Mouse (Mus musculus) heart, embryonic 13.5 days (tissue): Measurements from ENCODE around the gene Hyal1. TPM values are rescaled to one million over a fixed set of nuclear protein-coding genes. Genes with fewer than 3 reads are reported as not detected.
"Not testable (repeated sequence)": the region's sequence is repeated elsewhere in the genome, so short reads cannot be mapped to it uniquely, and the experiment has no call there.

Experiments
- ATAC-seq: fragments of 200-750 bp; cut with Nextera tagmentation; 2 replicates; pipeline ENCODE4 v1.8.0; 2017; ENCODE audit warnings: moderate TSS enrichment; ENCODE audit not compliant: insufficient number of reproducible peaks, low FRiP score, low TSS enrichment; ENCODE audit errors: extremely low read depth
- H3K27ac ChIP-seq: fragments of 300-500 bp; sonication (generic); replicated peaks from 2 replicates; pipeline ENCODE4 v1.5.1; 2015; ENCODE audit warnings: moderate library complexity, mild to moderate bottlenecking, inconsistent platforms
- H3K27me3 ChIP-seq: fragments of 300-500 bp; sonication (generic); replicated peaks from 2 replicates; pipeline ENCODE4 v1.6.1; 2015; ENCODE audit warnings: mild to moderate bottlenecking, inconsistent platforms
- H3K36me3 ChIP-seq: fragments of 300-500 bp; sonication (generic); 2 replicates; pipeline ENCODE4 v1.6.1; 2015; ENCODE audit warnings: mild to moderate bottlenecking, inconsistent platforms
- H3K4me1 ChIP-seq: fragments of 300-500 bp; sonication (generic); 2 replicates; pipeline ENCODE4 v1.6.1; 2015; ENCODE audit warnings: inconsistent platforms
- H3K4me2 ChIP-seq: fragments of 300-500 bp; sonication (generic); 2 replicates; pipeline ENCODE4 v1.6.1; 2015; ENCODE audit warnings: inconsistent platforms, mild to moderate bottlenecking, moderate library complexity
- H3K4me3 ChIP-seq: fragments of 300-500 bp; sonication (generic); 2 replicates; pipeline ENCODE4 v1.5.1; 2015; ENCODE audit warnings: moderate library complexity, mild to moderate bottlenecking, inconsistent platforms
- H3K9ac ChIP-seq: fragments of 300-500 bp; sonication (generic); 2 replicates; pipeline ENCODE4 v1.6.1; 2015; ENCODE audit warnings: inconsistent platforms, mild to moderate bottlenecking, moderate library complexity
- H3K9me3 ChIP-seq: fragments of 300-500 bp; sonication (generic); 2 replicates; pipeline ENCODE4 v1.6.1; 2016; ENCODE audit warnings: inconsistent platforms
- WGBS: fragments of 180-500 bp; shearing (Covaris S2); methylation state at CpG from one replicate; pipeline ENCODE4 v1.1.7; 2015; ENCODE audit warnings: mixed read lengths; 5-methylcytosine and 5-hydroxymethylcytosine counted together
- polyA plus RNA-seq: library from polyadenylated mRNA; unstranded; fragments of >200 nt; fragmentation: Nextera tagmentation; extraction: Ambion mirVana; gene quantifications from 2 replicates; pipeline ENCODE4 v1.2.1, GENCODE M21; 2015

The Hyal1 gene
- polyA plus RNA-seq, 1 experiment from 2014 or later: 6.3 TPM

DNA sequence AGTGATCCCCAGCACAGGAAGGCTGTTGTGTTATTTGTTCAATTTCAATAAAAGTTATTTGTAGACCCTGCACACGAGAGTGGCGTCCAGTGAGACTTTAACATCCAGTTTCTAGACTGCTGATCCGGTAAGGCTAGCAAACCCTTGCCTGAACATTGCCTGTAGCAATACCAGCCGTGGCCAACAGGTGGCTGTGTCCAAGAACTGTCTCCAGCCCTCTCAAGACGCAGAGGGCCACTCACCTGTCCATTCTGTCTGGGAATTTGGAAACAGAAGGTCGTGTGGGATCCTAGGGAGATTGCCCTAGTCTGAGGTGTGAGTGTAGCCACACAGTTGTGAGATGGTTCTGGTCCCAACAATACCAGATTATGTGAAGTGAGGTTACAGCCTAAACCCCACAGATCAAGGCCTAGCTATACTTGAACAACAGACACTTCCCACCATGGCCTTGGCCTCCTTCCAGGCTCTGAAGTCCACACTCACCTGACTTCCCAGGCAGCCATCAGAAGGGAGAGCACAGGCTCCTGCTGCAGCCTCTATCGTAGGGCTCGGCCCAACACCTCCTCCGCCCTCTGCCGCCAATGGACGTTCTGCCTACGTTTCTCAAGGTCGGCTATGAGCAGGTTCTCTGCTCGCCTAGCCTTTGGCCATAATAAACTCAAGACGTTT is 10.6 kb upstream of the Hyal1 start:
- ATAC-seq: no peak
- peaks cover 65% of the 10 kb centered on the region for H3K4me1 ChIP-seq
- WGBS: 43% methylated on average over 15 of the region's 15 CpGs
- H3K27ac ChIP-seq: peak overlapping the region; percentile 83
- H3K27me3 ChIP-seq: no peaks in the 10 kb centered on the region
- H3K9me3 ChIP-seq: no peaks in the 10 kb centered on the region
- peaks cover 39% of the 10 kb centered on the region for H3K36me3 ChIP-seq
- H3K4me2 ChIP-seq: peak overlapping the region; percentile 81
- peak overlapping the region; percentile 17; the same call in 1 of the 2 replicates for H3K4me3 ChIP-seq
- H3K9ac ChIP-seq: no peak overlapping the region

DNA sequence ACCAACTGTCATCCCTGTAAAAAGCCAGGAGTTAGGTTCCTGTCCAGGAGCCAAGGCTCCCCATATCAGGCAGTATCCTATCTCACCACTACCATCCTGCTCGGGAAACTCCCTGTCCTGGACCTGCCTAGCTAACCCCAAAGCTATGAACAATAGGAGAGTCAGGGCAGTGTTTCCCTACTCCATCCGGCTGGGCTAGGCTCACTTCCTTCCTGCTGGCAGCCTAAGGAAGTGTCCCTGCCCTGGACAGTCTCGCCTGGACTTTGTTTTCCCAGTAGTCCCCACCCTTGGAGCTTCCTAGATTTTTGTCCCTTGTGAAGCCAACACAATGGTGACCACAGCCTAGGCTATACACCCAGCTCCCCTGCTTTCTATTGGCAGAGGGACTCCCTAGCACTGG is 9.9 kb upstream of the Hyal1 start:
- Histone ChIP-seq H3K27me3 (no peaks in the 10 kb centered on the region), H3K4me3 (no peak overlapping the region), H3K4me1 (peaks cover 72% of the 10 kb centered on the region), H3K4me2 (peak overlapping the region; percentile 81), H3K36me3 (peaks cover 39% of the 10 kb centered on the region), H3K9ac (no peak overlapping the region), H3K27ac (peak overlapping the region; percentile 83), H3K9me3 (no peaks in the 10 kb centered on the region)
- no peak for ATAC-seq
- 55% methylated on average over 3 of the region's 3 CpGs for WGBS

DNA sequence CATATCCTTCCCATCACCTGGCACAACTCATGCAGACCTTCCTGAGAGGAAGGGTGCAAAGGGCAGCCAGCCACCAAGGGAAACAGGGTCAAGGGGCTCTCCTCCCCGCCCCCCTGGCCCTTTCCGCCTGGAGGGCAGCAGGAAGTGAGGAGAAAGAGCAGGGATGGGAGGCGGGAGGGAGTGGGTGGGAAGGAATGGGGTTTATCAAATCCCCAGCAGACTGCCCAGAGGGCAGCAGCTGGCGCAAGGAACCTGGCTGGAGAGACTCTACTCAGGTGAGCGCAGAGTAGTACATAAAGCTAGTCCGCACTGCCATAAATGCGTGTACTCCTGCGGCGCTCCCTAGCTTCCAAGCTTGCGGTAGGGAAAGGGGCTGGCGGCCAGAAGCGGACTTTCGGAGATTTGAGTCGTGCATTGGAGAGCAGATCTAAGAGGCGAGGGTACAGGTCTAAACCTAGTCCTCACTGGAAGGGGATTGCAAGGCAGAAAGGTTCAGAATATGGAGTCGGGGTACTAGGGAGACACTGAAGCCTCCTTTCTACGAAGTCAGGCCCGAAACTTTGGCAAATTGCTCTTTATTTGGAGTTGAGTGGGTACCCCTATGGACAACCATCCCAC is 8.9 kb upstream of the Hyal1 start, which contains the start of gene Hyal2:
Hyal2 (plus strand) TSS at position 244 of the 618 bp plus-strand sequence.
- Histone ChIP-seq H3K4me2 (peak within 1 kb of the TSS; percentile 81), H3K4me3 (peak within 1 kb of the TSS; percentile 87), H3K36me3 (peaks cover 42% of the 10 kb centered on the region), H3K27me3 (no peaks in the 10 kb centered on the region), H3K27ac (peak within 1 kb of the TSS; percentile 83), H3K9ac (peak within 1 kb of the TSS; percentile 93), H3K4me1 (peaks cover 69% of the 10 kb centered on the region), H3K9me3 (no peaks in the 10 kb centered on the region)
- 8% methylated on average over 18 of the region's 18 CpGs for WGBS
- no peak for ATAC-seq

DNA sequence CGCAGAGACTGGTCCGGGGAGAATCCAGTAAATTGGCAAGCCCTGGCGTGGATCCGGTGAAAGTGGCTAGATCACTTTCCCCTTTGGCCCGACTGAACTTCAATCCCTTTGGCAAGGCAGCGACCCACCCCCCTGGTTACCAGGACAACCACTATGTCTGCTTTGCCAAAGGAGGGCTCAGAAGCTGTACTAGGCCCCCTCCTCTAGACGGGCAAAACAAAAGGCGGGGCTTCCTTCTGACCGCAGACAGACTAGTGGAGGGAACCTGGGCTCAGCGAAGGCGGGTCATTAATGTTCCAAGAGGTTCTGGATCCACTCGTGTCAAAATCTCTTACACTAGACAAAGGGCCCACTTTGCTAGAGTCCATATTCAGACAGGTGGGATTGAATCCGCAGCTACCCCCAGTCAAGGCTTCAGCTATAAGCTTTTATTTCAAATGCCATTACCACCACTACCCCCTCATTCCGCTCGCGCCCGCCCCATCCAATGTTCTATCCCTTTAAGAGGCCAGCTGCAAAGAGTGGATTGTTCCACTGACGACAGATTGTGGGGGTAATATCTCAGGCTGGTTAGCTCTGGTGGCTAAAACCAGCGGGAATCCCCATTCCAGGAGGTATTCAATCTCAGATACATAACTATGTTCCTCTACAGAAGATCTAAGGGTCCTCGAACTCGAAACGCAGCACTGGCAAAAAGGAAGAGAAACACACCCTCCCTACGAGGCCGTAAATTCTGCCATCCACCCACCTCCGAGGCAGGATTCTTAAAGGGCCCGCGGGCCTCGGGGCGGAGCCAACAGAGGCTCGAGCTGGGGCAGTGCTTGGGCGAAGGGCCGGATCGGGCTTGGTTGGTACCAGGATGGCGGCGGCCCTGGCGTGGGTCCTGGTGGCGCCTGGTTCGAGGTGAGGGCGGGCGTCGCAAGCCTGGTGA is 8.1 kb upstream of the Hyal1 start:
- peaks cover 50% of the 10 kb centered on the region for H3K36me3 ChIP-seq

DNA sequence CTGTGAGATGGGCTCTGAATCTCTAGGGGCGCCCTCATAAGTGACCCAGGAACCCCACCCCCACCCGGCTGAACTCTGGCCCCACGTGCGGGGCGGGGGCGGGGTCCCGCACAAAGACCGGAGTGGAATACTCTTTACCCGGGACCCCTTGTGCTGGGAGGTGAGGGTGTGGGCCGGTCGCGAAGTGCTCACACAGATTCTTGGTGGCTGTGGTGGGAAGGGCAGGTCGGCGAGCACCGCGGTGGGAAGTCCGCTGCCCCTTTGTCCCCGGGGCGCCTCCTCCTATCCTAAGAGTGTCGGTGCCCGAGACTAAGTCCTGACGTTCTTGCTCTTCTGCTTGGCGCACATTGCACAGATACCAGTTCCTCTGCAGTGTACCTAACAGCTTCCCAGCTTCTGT is 7.5 kb upstream of the Hyal1 start:
- Histone ChIP-seq H3K4me1 (peaks cover 59% of the 10 kb centered on the region), H3K36me3 (peaks cover 53% of the 10 kb centered on the region), H3K9ac (peak overlapping the region; percentile 93), H3K4me3 (peak overlapping the region; percentile 87), H3K4me2 (peak overlapping the region; percentile 81), H3K9me3 (no peaks in the 10 kb centered on the region), H3K27ac (peak overlapping the region; percentile 83), H3K27me3 (no peaks in the 10 kb centered on the region)
- under 1% methylated on average over 23 of the region's 23 CpGs for WGBS
- peak; percentile 20 for ATAC-seq

More for the DNA sequence above, 8.1 kb upstream of the Hyal1 start:
- Histone ChIP-seq H3K9ac (peak overlapping the region; percentile 93), H3K27me3 (no peaks in the 10 kb centered on the region), H3K4me2 (peak overlapping the region; percentile 81), H3K9me3 (no peaks in the 10 kb centered on the region), H3K4me1 (peaks cover 66% of the 10 kb centered on the region), H3K4me3 (peak overlapping the region; percentile 87), H3K27ac (peak overlapping the region; percentile 83)
- ATAC-seq: peak; percentile 77
- under 1% methylated on average over 41 of the region's 41 CpGs for WGBS

DNA sequence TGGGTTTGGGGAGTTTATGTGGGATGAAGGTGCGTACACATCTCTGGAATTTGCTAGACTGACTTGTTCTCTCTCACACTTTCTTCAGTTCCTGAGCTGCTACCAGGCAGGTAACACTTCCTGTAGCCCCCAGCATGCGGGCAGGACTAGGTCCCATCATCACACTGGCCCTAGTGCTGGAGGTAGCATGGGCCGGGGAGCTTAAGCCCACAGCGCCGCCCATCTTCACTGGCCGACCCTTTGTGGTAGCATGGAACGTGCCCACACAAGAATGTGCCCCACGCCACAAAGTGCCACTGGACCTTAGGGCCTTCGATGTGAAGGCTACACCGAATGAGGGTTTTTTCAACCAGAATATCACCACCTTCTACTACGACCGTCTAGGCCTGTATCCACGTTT is 6.7 kb upstream of the Hyal1 start:
- Histone ChIP-seq H3K9ac (peak overlapping the region; percentile 93), H3K36me3 (peaks cover 53% of the 10 kb centered on the region), H3K4me1 (peaks cover 57% of the 10 kb centered on the region), H3K4me2 (peak overlapping the region; percentile 81), H3K27ac (peak overlapping the region; percentile 83), H3K4me3 (peak overlapping the region; percentile 87), H3K9me3 (no peaks in the 10 kb centered on the region), H3K27me3 (no peaks in the 10 kb centered on the region)
- ATAC-seq: no peak
- 50% methylated on average over 13 of the region's 13 CpGs for WGBS

DNA sequence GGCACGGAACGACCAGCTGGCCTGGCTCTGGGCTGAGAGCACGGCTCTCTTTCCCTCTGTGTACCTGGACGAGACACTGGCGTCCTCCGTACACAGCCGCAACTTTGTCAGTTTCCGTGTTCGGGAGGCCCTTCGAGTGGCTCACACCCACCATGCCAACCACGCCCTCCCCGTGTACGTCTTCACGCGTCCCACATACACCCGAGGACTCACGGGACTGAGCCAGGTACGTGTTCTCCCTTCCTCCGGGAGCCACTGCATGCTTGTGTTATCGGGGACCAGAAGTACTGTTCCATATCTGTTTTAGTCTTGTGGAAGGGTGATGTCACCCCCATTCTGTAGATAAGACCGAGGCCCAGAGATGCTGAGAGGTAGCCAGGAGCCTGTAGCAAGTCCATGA is 5.9 kb upstream of the Hyal1 start:
- Histone ChIP-seq H3K4me1 (peaks cover 55% of the 10 kb centered on the region), H3K9me3 (no peaks in the 10 kb centered on the region), H3K4me2 (peak overlapping the region; percentile 81), H3K9ac (peak overlapping the region; percentile 93), H3K36me3 (peaks cover 47% of the 10 kb centered on the region), H3K27ac (peak overlapping the region; percentile 83), H3K27me3 (no peaks in the 10 kb centered on the region), H3K4me3 (peak overlapping the region; percentile 87)
- 57% methylated on average over 21 of the region's 21 CpGs for WGBS
- ATAC-seq: no peak

DNA sequence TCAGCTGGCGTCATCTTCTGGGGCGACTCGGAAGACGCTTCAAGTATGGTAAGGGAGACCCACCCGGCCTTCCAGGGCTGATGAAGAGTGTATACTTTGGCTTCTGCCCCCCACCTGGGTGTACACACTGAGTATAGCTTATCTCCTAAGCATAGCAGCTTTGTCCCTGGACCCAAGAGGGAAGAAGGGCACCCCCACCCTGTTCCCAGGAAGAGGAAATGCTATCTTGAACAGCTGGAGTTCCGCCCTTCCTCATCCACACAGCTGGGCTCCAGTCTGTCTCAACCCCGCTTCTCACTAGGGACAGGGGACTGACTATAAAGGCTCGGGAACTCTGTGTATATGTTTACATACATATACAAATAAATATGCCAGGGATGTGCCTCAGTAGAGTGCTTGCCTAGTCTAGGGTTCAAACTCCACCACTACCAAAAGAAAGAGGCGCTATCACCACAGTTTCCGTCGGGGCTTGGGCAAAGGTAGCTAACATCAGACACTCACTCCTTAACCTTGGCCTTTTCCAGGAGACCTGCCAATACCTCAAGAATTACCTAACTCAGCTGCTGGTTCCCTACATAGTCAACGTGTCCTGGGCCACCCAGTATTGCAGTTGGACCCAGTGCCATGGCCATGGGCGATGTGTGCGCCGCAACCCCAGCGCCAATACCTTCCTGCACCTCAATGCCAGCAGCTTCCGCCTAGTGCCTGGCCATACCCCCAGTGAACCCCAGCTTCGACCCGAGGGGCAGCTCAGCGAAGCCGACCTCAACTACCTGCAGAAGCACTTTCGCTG is 5.0 kb upstream of the Hyal1 start:
- 85% methylated on average over 22 of the region's 22 CpGs for WGBS
- Histone ChIP-seq H3K4me1 (peaks cover 55% of the 10 kb centered on the region), H3K9ac (peak overlapping the region; percentile 93)

DNA sequence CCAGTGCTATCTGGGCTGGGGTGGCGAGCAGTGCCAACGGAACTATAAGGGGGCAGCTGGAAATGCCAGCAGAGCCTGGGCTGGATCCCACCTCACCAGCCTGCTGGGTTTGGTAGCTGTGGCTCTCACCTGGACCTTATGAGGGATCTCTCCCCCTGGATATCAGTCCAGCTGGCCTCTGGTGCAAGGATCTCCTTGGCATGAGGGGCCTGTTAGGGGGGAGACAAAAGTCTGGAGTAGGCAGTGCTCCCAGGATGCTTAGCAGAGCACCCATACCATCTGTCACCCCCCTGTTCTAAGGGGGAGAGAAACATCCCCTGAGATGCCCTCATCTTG is 4.4 kb upstream of the Hyal1 start:
- Histone ChIP-seq H3K4me1 (peaks cover 56% of the 10 kb centered on the region), H3K4me2 (no peak overlapping the region), H3K9ac (peak overlapping the region; percentile 26; the same call in 1 of the 2 replicates), H3K27me3 (no peaks in the 10 kb centered on the region), H3K27ac (no peak overlapping the region), H3K36me3 (peaks cover 47% of the 10 kb centered on the region), H3K9me3 (no peaks in the 10 kb centered on the region), H3K4me3 (no peak overlapping the region)
- 93% methylated on average over 2 of the region's 2 CpGs for WGBS
- no peak for ATAC-seq

More for the DNA sequence above, 5.0 kb upstream of the Hyal1 start:
- peak overlapping the region; percentile 87 for H3K4me3 ChIP-seq
- peak overlapping the region; percentile 81 for H3K4me2 ChIP-seq
- H3K27ac ChIP-seq: peak overlapping the region; percentile 21; the same call in 1 of the 2 replicates
- peaks cover 47% of the 10 kb centered on the region for H3K36me3 ChIP-seq
- H3K27me3 ChIP-seq: no peaks in the 10 kb centered on the region
- no peaks in the 10 kb centered on the region for H3K9me3 ChIP-seq
- ATAC-seq: no peak

DNA sequence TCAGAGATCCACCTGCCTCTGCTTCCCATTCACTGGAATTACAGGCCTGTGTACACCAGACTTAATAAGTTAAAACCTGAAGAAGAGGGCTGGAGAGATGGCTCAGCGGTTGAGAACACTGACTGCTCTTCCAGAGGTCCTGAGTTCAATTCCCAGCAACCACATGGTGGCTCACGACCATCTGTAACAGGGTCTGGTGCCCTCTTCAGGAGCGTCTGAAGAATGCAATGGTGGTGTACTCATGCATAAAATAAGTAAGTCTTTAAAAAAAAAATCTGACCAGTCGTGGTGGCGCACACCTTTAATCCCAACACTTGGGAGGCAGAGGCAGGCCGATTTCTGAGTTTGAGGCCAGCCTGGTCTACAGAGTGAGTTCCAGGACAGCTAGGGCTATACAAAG is 3.0 kb upstream of the Hyal1 start:
- not testable (repeated sequence) for ATAC-seq, H3K9ac ChIP-seq, H3K27me3 ChIP-seq, H3K9me3 ChIP-seq, H3K4me2 ChIP-seq, H3K27ac ChIP-seq, H3K4me3 ChIP-seq
- H3K4me1 ChIP-seq: peaks cover 54% of the 10 kb centered on the region
- WGBS: 84% methylated on average over 6 of the region's 6 CpGs
- H3K36me3 ChIP-seq: peaks cover 47% of the 10 kb centered on the region
